Mouse (Mus musculus): Measurements from ENCODE around the gene Csf2rb2. TPM values are rescaled to one million over a fixed set of nuclear protein-coding genes. Genes with fewer than 3 reads are reported as not detected.
"Not testable (repeated sequence)": the region's sequence is repeated elsewhere in the genome, so short reads cannot be mapped to it uniquely, and the experiment has no call there.

Csf2rb2 gene
- polyA plus RNA-seq, 1 experiment from 2014 or later: 0.20 TPM

DNA sequence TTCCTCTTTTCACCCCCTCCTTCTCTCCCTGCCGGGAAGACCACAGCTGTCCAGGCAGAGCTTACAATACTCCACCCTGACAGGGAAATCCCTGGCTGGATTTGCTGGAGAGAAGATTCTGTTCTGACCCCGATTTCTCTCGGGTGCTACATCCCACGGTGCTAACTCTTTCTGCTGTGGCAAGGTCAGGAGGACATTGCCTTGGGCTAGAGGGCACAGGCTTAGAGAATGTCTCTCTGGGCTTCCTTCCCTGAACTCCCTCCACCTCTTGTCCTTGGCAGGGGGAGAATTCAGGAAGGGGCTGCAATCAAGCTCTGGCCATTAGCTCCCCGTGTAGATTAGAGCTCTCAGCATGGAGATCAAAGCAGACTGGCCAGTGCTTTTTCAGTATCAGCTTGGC lies 4.3 kb upstream of the Csf2rb2 start:
- H3K4me3 ChIP-seq (replicated peaks): no peak overlapping the region
- 58% methylated on average over 5 of the region's 5 CpGs for WGBS
- H3K27ac ChIP-seq: no peak overlapping the region

DNA sequence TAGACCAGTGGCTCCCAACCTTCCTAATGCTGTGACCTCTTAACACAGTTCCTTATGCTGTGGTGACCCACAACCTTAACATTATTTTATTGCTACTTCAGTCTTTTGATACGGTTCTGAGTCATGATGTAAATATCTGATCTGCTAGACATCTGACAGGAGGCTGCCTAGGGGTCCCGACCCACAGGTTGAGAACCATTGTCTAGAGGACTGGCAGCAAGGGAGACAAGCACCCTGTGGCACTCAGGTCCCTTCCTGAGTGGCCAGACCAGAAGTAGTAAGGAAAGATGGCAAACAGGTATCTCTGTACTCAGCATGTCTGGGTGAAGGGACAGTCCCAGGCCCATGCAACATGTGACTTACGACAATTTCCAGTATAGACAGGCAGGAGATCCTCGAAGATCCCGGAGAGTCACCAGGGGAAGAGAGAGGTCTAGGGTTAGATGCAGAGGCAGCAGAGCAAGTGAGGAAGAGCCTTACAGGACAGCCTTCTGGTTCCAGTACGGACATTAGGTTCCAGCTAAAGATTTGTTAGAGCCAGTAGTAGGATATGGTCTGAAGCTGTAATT lies 1.8 kb downstream of the Csf2rb2 start:
- ATAC-seq (ENCODE audit: low FRiP score): no peak
- no peaks in the 10 kb centered on the region for H3K27me3 ChIP-seq
- H3K9me3 ChIP-seq: no peaks in the 10 kb centered on the region
- no peaks in the 10 kb centered on the region for H3K36me3 ChIP-seq (replicated peaks)
- WGBS: 87% methylated on average over 6 of the region's 6 CpGs
- no peak overlapping the region for H3K9ac ChIP-seq
- H3K4me2 ChIP-seq: no peak overlapping the region
- no peaks in the 10 kb centered on the region for H3K4me1 ChIP-seq
- no peak overlapping the region for H3K27ac ChIP-seq
- no peak overlapping the region for H3K4me3 ChIP-seq (replicated peaks)

More for the DNA sequence above, 4.3 kb upstream of the Csf2rb2 start:
- no peaks in the 10 kb centered on the region for H3K36me3 ChIP-seq (replicated peaks)
- H3K9me3 ChIP-seq: no peaks in the 10 kb centered on the region
- H3K4me1 ChIP-seq: no peaks in the 10 kb centered on the region
- ATAC-seq (ENCODE audit: low FRiP score): no peak
- H3K9ac ChIP-seq: no peak overlapping the region
- no peak overlapping the region for H3K4me2 ChIP-seq
- no peaks in the 10 kb centered on the region for H3K27me3 ChIP-seq

DNA sequence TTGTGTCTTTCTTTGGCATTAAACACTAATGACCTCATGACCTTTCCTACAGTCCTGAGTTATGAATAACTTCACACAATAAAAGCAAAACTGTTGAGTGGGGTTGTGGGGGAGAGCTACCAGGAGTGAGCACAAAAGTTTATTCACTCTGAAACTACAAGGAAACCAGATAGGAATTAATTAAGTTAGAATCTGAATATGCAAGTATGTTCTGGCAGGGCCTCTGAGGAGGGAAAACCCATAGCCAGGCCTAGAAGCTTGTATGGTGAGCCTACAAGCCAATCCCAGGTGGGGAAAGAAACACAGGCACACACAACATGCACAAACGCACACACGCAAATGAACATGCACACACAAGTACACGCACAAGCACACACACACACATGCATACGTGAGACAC lies 2.8 kb downstream of the Csf2rb2 start:
- Histone ChIP-seq H3K36me3 (replicated peaks) (no peaks in the 10 kb centered on the region), H3K27ac (no peak overlapping the region), H3K4me3 (replicated peaks) (no peak overlapping the region), H3K4me1 (no peaks in the 10 kb centered on the region), H3K4me2 (no peak overlapping the region), H3K9ac (no peak overlapping the region), H3K27me3 (no peaks in the 10 kb centered on the region), H3K9me3 (no peaks in the 10 kb centered on the region)
- WGBS: 93% methylated on average over 4 of the region's 4 CpGs
- ATAC-seq (ENCODE audit: low FRiP score): no peak

DNA sequence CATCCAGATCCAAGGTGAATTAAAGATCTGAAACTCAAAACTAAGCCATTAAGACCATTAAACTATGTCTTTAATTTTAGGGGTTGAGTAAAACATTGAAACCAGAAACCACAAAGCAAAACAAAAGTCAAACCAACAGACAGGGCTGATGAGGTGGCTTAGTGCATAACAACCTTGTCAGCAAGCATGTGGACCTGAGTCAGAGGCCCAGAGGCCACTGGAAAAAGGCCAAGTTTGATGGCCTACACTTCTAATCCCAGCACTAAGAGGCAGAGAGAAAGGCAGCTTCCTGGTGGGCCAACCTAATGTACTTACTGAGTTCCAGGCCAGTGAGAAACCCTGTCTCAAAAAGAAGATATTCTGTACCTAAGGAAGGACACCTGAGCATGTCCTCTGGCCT lies 4.7 kb downstream of the Csf2rb2 start:
- H3K27ac ChIP-seq: no peak overlapping the region
- H3K9ac ChIP-seq: no peak overlapping the region
- no peaks in the 10 kb centered on the region for H3K4me1 ChIP-seq
- ATAC-seq (ENCODE audit: low FRiP score): no peak
- H3K4me2 ChIP-seq: no peak overlapping the region
- H3K9me3 ChIP-seq: no peaks in the 10 kb centered on the region
- H3K4me3 ChIP-seq (replicated peaks): no peak overlapping the region
- H3K27me3 ChIP-seq: no peaks in the 10 kb centered on the region
- no peaks in the 10 kb centered on the region for H3K36me3 ChIP-seq (replicated peaks)

DNA sequence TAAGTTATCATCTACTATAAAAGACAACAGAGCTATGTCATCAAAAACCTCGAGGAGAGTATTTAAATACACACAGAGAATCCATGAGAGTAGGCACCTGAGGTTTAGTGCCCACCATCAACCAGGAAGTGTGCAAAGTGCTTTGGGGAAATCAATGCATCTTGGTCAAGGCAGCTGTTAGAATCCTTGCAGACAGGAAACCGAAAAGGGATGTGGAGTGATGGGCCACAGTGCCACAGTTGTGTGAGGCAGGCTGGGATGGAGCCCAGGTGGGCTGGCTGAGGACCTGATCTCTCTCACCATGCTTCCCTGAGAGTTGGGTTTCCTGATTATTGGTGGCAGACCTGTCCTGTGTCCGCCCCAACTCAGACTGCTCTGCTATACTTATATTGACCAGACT lies 5.9 kb downstream of the Csf2rb2 start:
- H3K9ac ChIP-seq: no peak overlapping the region
- no peaks in the 10 kb centered on the region for H3K9me3 ChIP-seq
- no peak overlapping the region for H3K4me2 ChIP-seq
- no peaks in the 10 kb centered on the region for H3K4me1 ChIP-seq
- no peaks in the 10 kb centered on the region for H3K27me3 ChIP-seq
- no peaks in the 10 kb centered on the region for H3K36me3 ChIP-seq (replicated peaks)
- no peak for ATAC-seq (ENCODE audit: low FRiP score)
- no peak overlapping the region for H3K27ac ChIP-seq
- no peak overlapping the region for H3K4me3 ChIP-seq (replicated peaks)
- WGBS: 77% methylated on average over 3 of the region's 3 CpGs

DNA sequence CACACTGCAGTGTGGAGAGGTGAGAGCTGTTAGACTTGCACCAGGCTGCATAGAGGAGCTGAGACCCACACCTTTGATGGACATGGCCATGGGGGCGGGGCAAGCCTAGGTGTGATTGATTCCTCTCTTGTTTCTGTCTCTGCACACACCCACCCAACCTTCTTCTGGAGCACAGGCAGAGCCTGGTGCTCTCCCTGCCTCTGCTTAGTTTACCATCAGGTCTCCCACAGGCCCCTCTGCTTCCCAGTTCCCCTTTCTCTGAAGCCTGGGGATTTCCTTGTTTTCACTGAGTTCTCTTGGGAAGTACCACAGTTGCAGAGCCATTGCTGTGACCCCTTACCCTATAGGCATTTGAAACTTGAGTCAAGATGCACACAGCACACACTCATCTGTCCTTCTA lies 7.0 kb downstream of the Csf2rb2 start:
- Histone ChIP-seq H3K9me3 (no peaks in the 10 kb centered on the region), H3K4me3 (replicated peaks) (no peak overlapping the region), H3K27ac (no peak overlapping the region), H3K36me3 (replicated peaks) (no peaks in the 10 kb centered on the region), H3K4me1 (no peaks in the 10 kb centered on the region), H3K27me3 (no peaks in the 10 kb centered on the region), H3K4me2 (no peak overlapping the region), H3K9ac (no peak overlapping the region)
- 94% methylated on average over 1 of the region's 1 CpGs for WGBS
- ATAC-seq (ENCODE audit: low FRiP score): no peak

DNA sequence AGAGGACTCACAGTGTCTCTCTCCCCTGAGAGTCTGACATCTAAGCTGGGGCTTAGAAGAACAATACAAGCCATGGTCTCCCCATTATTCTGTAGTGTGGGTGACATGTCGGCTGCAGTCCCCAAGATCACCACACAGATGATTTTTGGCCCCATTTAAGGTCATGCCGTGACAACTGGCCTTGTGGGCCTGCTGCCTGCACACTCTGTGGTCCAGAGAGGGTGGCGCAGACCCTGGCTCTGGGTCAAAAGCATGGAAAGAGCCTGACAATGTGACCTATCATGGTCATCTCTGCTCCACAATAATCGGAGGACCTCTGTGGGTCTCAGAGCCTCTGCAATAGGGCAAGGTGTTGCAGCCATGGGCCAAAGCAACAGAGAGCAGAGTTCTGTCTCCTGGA lies 11.8 kb downstream of the Csf2rb2 start:
- no peak overlapping the region for H3K4me3 ChIP-seq (replicated peaks)
- no peak overlapping the region for H3K4me2 ChIP-seq
- H3K36me3 ChIP-seq (replicated peaks): no peaks in the 10 kb centered on the region
- H3K4me1 ChIP-seq: peaks cover 4% of the 10 kb centered on the region
- no peak overlapping the region for H3K27ac ChIP-seq
- H3K9me3 ChIP-seq: no peaks in the 10 kb centered on the region
- H3K27me3 ChIP-seq: no peaks in the 10 kb centered on the region
- WGBS: 86% methylated on average over 4 of the region's 4 CpGs
- no peak overlapping the region for H3K9ac ChIP-seq
- no peak for ATAC-seq (ENCODE audit: low FRiP score)

DNA sequence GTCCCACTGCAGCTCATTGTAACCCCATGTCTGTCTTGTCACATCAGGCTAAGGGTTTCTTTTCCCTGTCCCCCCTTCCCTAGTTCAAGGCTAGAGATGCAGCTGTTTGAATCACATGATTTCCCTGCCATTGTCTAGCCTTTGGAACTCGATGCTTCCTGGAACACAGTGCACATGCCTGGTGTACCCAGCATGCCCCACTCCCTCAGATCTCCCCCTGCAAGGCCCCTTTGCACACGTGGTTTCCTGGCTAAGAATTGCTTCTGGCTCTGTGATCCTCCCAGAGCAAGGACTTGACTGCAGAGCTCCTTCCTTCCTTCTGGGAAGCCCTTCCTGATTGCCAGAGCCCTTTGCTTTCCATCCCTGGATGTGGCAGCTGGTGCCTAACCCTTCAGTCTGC lies 12.3 kb downstream of the Csf2rb2 start:
- not testable (repeated sequence) for H3K4me1 ChIP-seq; H3K9me3 ChIP-seq; H3K4me2 ChIP-seq; H3K27ac ChIP-seq; H3K36me3 ChIP-seq (replicated peaks); H3K27me3 ChIP-seq; ATAC-seq (ENCODE audit: low FRiP score); H3K4me3 ChIP-seq (replicated peaks); H3K9ac ChIP-seq
- WGBS: 13% methylated on average over 2 of the region's 2 CpGs

DNA sequence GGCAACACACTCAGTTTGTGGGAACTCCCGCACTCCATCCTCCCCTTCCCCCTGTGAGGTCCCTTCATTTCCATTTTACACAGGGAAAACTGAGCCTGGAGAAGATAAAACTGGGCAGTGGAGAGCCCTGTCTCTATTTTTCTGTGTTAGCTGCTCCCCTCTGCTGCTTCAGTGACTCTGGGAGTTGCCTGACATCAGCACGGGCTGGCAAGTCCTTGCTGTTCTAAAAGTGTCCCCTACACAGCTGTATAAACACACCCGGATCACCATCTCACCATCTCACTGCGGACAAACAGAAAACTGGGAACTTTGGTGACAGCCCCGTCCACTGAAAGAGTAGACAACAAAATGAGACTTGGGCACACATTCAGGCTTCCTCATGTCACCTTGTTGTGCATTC lies 15.7 kb downstream of the Csf2rb2 start:
- not testable (repeated sequence) for ATAC-seq (ENCODE audit: low FRiP score); H3K4me3 ChIP-seq (replicated peaks); H3K36me3 ChIP-seq (replicated peaks); H3K27me3 ChIP-seq; H3K9ac ChIP-seq; H3K4me1 ChIP-seq; H3K27ac ChIP-seq; H3K4me2 ChIP-seq; H3K9me3 ChIP-seq
- 82% methylated on average over 5 of the region's 5 CpGs for WGBS

DNA sequence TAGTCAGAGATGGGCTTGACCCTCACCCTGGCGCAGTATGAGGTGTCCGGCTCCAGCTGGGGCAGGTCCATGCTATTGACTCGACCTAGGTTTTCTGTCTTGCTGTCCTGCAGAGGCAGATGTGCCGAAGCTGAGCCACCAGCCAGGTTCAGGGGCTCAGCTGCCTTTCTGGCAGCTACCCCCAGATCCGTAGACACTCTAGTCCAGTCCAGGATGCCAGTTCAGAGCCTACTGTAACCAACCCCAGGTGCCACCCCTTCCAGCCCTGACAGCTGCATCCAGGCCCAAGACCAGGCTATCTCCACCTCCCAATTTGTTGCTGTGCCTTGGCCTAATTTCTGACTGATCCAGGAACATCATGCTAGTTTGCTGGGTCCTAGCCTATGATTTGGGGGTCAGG lies 17.6 kb downstream of the Csf2rb2 start:
- Histone ChIP-seq H3K36me3 (replicated peaks) (no peaks in the 10 kb centered on the region), H3K4me3 (replicated peaks) (no peak overlapping the region), H3K9me3 (no peaks in the 10 kb centered on the region), H3K4me2 (no peak overlapping the region), H3K27me3 (no peaks in the 10 kb centered on the region), H3K4me1 (peaks cover 3% of the 10 kb centered on the region), H3K9ac (no peak overlapping the region), H3K27ac (no peak overlapping the region)
- no peak for ATAC-seq (ENCODE audit: low FRiP score)
- 84% methylated on average over 5 of the region's 5 CpGs for WGBS

DNA sequence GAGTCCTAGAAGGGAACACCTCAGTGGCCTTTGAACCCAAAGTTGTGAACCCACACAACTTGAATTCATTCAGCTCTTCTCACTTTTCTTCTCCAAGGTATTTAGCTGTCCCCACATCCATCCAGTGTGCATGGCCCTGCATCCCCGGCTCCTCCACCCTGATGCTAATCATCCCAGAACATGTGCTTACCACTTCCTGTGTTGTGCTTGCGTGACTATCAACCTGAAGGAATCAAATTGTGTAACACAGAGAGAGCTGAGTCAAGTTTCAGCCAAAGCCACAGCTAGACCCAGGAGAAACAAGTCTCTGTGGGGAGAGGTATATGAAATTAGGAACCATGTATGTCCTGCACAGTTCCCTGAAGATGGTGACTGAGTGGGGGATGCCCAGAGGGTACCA lies 27.2 kb downstream of the Csf2rb2 start:
- Histone ChIP-seq H3K4me3 (replicated peaks) (no peak overlapping the region), H3K9ac (no peak overlapping the region), H3K36me3 (replicated peaks) (no peaks in the 10 kb centered on the region), H3K4me2 (no peak overlapping the region), H3K27ac (no peak overlapping the region), H3K9me3 (no peaks in the 10 kb centered on the region), H3K4me1 (no peaks in the 10 kb centered on the region), H3K27me3 (no peaks in the 10 kb centered on the region)
- WGBS: 84% methylated on average over 2 of the region's 2 CpGs
- ATAC-seq (ENCODE audit: low FRiP score): no peak

DNA sequence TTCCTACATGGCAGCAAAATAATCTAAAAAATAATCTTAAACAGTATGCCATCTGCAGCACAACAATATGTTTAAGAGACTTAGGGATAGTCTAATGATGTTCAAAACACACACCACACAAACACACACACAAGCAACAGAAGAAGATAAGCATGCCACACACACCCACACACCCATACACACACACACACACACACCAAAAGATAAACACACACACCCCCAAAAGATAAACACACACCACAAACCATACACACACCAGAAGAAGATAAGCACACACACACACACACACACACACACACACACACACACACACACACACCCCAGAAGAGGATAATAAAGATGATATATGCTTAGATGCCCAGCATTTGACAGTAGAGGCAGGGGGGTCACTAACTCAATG lies 34.3 kb downstream of the Csf2rb2 start:
- Histone ChIP-seq H3K27me3 (no peaks in the 10 kb centered on the region), H3K9ac (no peak overlapping the region), H3K27ac (no peak overlapping the region), H3K9me3 (no peaks in the 10 kb centered on the region), H3K36me3 (replicated peaks) (no peaks in the 10 kb centered on the region), H3K4me1 (no peaks in the 10 kb centered on the region), H3K4me3 (replicated peaks) (no peak overlapping the region), H3K4me2 (no peak overlapping the region)
- ATAC-seq (ENCODE audit: low FRiP score): no peak

DNA sequence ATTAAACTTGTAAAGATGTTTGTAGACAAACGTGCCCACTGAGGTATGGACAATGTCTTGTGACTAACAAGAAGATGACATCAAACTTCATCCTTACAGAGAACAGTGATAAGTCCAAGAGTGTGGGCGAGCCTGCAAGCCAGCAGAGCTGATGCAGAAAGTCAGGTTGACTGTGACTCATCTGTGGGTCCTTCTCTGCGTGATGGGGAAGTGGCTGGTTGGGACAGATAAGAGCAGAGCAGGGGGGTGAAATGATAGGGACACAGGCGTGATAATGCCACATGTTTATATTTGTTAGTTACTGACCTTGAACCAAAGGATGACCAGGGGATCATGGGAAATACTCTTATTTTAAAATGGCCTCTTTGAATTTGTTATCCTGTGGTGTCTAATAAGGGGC lies 37.7 kb downstream of the Csf2rb2 start:
- Histone ChIP-seq H3K4me1 (no peaks in the 10 kb centered on the region), H3K27ac (no peak overlapping the region), H3K9ac (no peak overlapping the region), H3K4me3 (replicated peaks) (no peak overlapping the region), H3K4me2 (no peak overlapping the region), H3K36me3 (replicated peaks) (no peaks in the 10 kb centered on the region), H3K27me3 (no peaks in the 10 kb centered on the region), H3K9me3 (no peaks in the 10 kb centered on the region)
- no peak for ATAC-seq (ENCODE audit: low FRiP score)
- 73% methylated on average over 4 of the region's 4 CpGs for WGBS

DNA sequence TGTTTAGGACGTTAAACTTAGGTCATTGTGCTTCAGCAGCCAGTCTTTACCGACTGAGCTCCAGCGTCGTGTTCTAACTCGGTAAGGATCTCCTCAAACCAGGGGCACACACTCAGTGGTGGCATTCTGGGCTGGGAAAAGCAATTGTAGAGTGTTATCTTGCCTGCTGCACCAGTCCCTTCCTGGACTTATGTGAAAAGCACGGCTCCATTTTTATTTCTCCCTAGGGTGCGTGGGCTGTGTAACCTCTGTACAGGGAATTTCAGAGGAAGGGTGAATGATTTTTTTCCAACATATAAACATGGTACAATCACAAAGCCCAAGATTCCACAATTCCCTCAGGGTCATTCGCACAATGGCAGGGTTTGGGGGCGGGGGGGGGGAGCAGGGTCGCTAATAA lies 38.1 kb downstream of the Csf2rb2 start:
- no peak overlapping the region for H3K27ac ChIP-seq
- ATAC-seq (ENCODE audit: low FRiP score): no peak
- H3K4me1 ChIP-seq: no peaks in the 10 kb centered on the region
- WGBS: 89% methylated on average over 10 of the region's 10 CpGs
- H3K9me3 ChIP-seq: no peaks in the 10 kb centered on the region
- no peaks in the 10 kb centered on the region for H3K27me3 ChIP-seq
- H3K9ac ChIP-seq: no peak overlapping the region
- no peak overlapping the region for H3K4me2 ChIP-seq
- H3K36me3 ChIP-seq (replicated peaks): no peaks in the 10 kb centered on the region
- H3K4me3 ChIP-seq (replicated peaks): no peak overlapping the region
